Mouse (Mus musculus) layer of hippocampus, postnatal 14 days (tissue): Measurements from ENCODE around the gene Tm9sf4. TPM values are rescaled to one million over a fixed set of nuclear protein-coding genes. Genes with fewer than 3 reads are reported as not detected.
A peak's percentile ranks its signal among the peaks of the same experiment; 100 is the strongest.

ENCODE experiments used
- DNase-seq, 2 experiments: peaks; one replicate each; pipeline ENCODE4 v3.0.0; 2021 to 2022; ENCODE audit warnings: low spot score in 2 of 2, mixed read lengths in 1 of 2
- long read RNA-seq, 2 experiments: library from polyadenylated mRNA; stranded (forward); transcript quantifications; one replicate each; pipeline ENCODE4 v2.0.0; 2021
- total RNA-seq, 2 experiments: library from RNA; stranded (reverse); gene quantifications; 2 replicates each; pipeline ENCODE4 v1.2.3; 2021

Tm9sf4 gene
- 10 to 100 TPM; 93.0 to 93.3 TPM for total RNA-seq
- long read RNA-seq, experiment 1, transcript Tm9sf4-201 (18 exons, 3,896 nt) = major isoform, 34 of 48 reads
- long read RNA-seq, experiment 1, partial matches to known transcripts = 9 of 48 reads
- long read RNA-seq, experiment 1, other reads (novel, unspliced or antisense) = 4 of 48 reads
- long read RNA-seq, experiment 2, transcript Tm9sf4-201 (18 exons, 3,896 nt) = major isoform, 48 of 83 reads
- long read RNA-seq, experiment 2, partial matches to known transcripts = 17 of 83 reads
- long read RNA-seq, experiment 2, other reads (novel, unspliced or antisense) = 17 of 83 reads

- DNase-seq = peak; percentile 95 to 98
Observed at GRCm38 (mm10) chr2:153160844-153161683, at the start of gene Tm9sf4. TSS of gene Tm9sf4 (plus strand) at chr2:153161303.

- DNase-seq = no peak
Observed at GRCm38 (mm10) chr2:153115679-153116081, 45.4 kb upstream of the Tm9sf4 start.

- no peak for DNase-seq
Observed at GRCm38 (mm10) chr2:153117051-153117486, 44.0 kb upstream of the Tm9sf4 start.

GRCm38 (mm10) chr2:153119488-153119887 lies 41.6 kb upstream of the Tm9sf4 start:
- DNase-seq = no peak

- DNase-seq = no peak
Observed at GRCm38 (mm10) chr2:153120126-153120525, 41.0 kb upstream of the Tm9sf4 start.

GRCm38 (mm10) chr2:153121821-153122615 lies 39.1 kb upstream of the Tm9sf4 start:
- no peak for DNase-seq

- no peak for DNase-seq
Observed at GRCm38 (mm10) chr2:153122701-153123100, 38.4 kb upstream of the Tm9sf4 start.

- DNase-seq = no peak
Observed at GRCm38 (mm10) chr2:153125875-153126274, 35.2 kb upstream of the Tm9sf4 start.

- no peak for DNase-seq
Observed at GRCm38 (mm10) chr2:153131019-153131418, 30.1 kb upstream of the Tm9sf4 start.

GRCm38 (mm10) chr2:153134237-153134636 lies 26.9 kb upstream of the Tm9sf4 start:
- DNase-seq = no peak

GRCm38 (mm10) chr2:153136211-153136610 lies 24.9 kb upstream of the Tm9sf4 start:
- no peak for DNase-seq

- no peak for DNase-seq
Observed at GRCm38 (mm10) chr2:153139158-153139557, 21.9 kb upstream of the Tm9sf4 start.

GRCm38 (mm10) chr2:153139996-153140613 lies 21.0 kb upstream of the Tm9sf4 start:
- peak in 1 of 2 experiments; percentile 47 for DNase-seq

GRCm38 (mm10) chr2:153142620-153143199 lies 18.4 kb upstream of the Tm9sf4 start:
- peak; percentile 58 to 60 for DNase-seq

GRCm38 (mm10) chr2:153145346-153145745 lies 15.8 kb upstream of the Tm9sf4 start:
- no peak for DNase-seq

- DNase-seq = no peak
Observed at GRCm38 (mm10) chr2:153147236-153147635, 13.9 kb upstream of the Tm9sf4 start.

- DNase-seq = peak; percentile 76
Observed at GRCm38 (mm10) chr2:153147715-153148114, 13.4 kb upstream of the Tm9sf4 start.

GRCm38 (mm10) chr2:153149742-153150141 lies 11.4 kb upstream of the Tm9sf4 start:
- DNase-seq = no peak

GRCm38 (mm10) chr2:153151026-153151425 lies 10.1 kb upstream of the Tm9sf4 start:
- no peak for DNase-seq

GRCm38 (mm10) chr2:153151926-153152665 lies 9.0 kb upstream of the Tm9sf4 start:
- no peak for DNase-seq
